Mouse (Mus musculus): ENCODE results near the gene Skint10.

The Skint10 gene

GRCm38 (mm10) chr4:112774766-112775165 lies at the start of gene Skint10:
Gene Skint10 (minus strand): TSS chr4:112774866.
- DNase-seq (ENCODE audit: low read depth, low spot score): no peak

- no peak for DNase-seq (ENCODE audit: low read depth, low spot score)
These were observed 16.0 kb upstream of the Skint10 start for GRCm38 (mm10) chr4:112790646-112791045.
